Mouse (Mus musculus) forebrain, embryonic 10.5 days (tissue): ENCODE results near the gene Lix1l. TPM values are rescaled to one million over a fixed set of nuclear protein-coding genes. Genes with fewer than 3 reads are reported as not detected.

Source experiments
- polyA plus RNA-seq: library from polyadenylated mRNA; unstranded; fragments of >200 nt; fragmentation: Nextera tagmentation; extraction: Ambion mirVana; gene quantifications from 2 replicates; pipeline ENCODE4 v1.2.1, GENCODE M21; 2016

The Lix1l gene
- polyA plus RNA-seq, 1 experiment from 2014 or later = 3.2 TPM

Other genes with a start within 250 kb of the Lix1l start
- 0.20 TPM in 1 of 2 replicates, not detected in the other for gene BC107364, start 148.8 kb upstream of the Lix1l start, polyA plus RNA-seq
- gene Hfe2, start 76.0 kb upstream of the Lix1l start, polyA plus RNA-seq = 1.6 and 1.8 TPM in 2 replicates
- gene Txnip, start 43.2 kb upstream of the Lix1l start, polyA plus RNA-seq = 26.8 and 27.9 TPM in 2 replicates
- 0.66 and 1.6 TPM in 2 replicates for gene Gm16253, start 24.2 kb upstream of the Lix1l start, polyA plus RNA-seq
- gene Polr3gl, start 7.0 kb upstream of the Lix1l start, polyA plus RNA-seq = 23.8 and 27.3 TPM in 2 replicates
- 1.2 TPM in 2 replicates for gene Ankrd34a, start 4.5 kb upstream of the Lix1l start, polyA plus RNA-seq
- gene Rbm8a, start 28.8 kb downstream of the Lix1l start, polyA plus RNA-seq = 224 and 226 TPM in 2 replicates
- 36.6 and 40.7 TPM in 2 replicates for gene Pex11b, start 34.2 kb downstream of the Lix1l start, polyA plus RNA-seq
- gene Gm42957, start 34.3 kb downstream of the Lix1l start, polyA plus RNA-seq = 0.11 and 0.12 TPM in 2 replicates
- 0.43 and 0.51 TPM in 2 replicates for gene Itga10, start 44.4 kb downstream of the Lix1l start, polyA plus RNA-seq
- gene Ankrd35, start 69.0 kb downstream of the Lix1l start, polyA plus RNA-seq = 0.06 and 0.09 TPM in 2 replicates
- gene Pias3, start 95.2 kb downstream of the Lix1l start, polyA plus RNA-seq = 45.2 and 49.6 TPM in 2 replicates
- gene Nudt17, start 107.4 kb downstream of the Lix1l start, polyA plus RNA-seq = 13.7 and 14.1 TPM in 2 replicates
- gene Polr3c, start 126.5 kb downstream of the Lix1l start, polyA plus RNA-seq = 52.0 and 52.7 TPM in 2 replicates
- gene Rnf115, start 126.5 kb downstream of the Lix1l start, polyA plus RNA-seq = 70.5 and 75.4 TPM in 2 replicates
- not detected in 2 replicates for gene Pdzk1, start 228.1 kb downstream of the Lix1l start, polyA plus RNA-seq
- 0.05 and 0.18 TPM in 2 replicates for gene Cd160, start 228.2 kb downstream of the Lix1l start, polyA plus RNA-seq